Mouse (Mus musculus) heart, postnatal 0 days (tissue): ENCODE measurements around the gene Slain2.
"Not testable (repeated sequence)": the region's sequence is repeated elsewhere in the genome, so short reads cannot be mapped to it uniquely, and the experiment has no call there.

Source experiments
- CTCF ChIP-seq: IDR thresholded peaks from 2 replicates; pipeline ENCODE4 v1.5.1; 2016; ENCODE audit warnings: antibody characterized with exemption, control low read depth, low read depth
- EP300 ChIP-seq: IDR thresholded peaks from 2 replicates; pipeline ENCODE4 v1.6.1; 2016; ENCODE audit warnings: antibody characterized with exemption, low read depth

DNA sequence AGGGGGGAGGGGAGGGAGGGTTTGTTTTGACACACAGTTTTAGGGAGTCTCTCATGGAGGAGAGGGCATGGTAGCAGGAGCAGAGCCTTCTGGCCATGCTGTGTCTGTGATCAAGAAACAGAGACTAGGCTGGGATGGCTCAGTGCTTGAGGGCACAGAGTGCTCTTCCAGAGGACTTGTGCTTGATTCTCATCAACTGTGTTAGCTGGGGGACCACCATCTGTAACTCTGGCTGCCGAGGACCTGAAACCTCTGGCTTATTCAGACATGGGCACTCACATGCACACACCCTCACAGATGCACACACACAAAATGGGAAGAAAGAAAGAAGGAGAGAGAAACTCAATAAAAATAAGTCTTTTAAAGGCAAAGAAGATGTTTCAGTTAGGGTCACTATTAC lies 84.4 kb downstream of the Slain2 start:
- not testable (repeated sequence) for TF ChIP-seq CTCF, EP300
